Mouse (Mus musculus): ENCODE data around the gene Slc22a3.
A peak's percentile ranks its signal among the peaks of the same experiment; 100 is the strongest.

The Slc22a3 gene

DNA sequence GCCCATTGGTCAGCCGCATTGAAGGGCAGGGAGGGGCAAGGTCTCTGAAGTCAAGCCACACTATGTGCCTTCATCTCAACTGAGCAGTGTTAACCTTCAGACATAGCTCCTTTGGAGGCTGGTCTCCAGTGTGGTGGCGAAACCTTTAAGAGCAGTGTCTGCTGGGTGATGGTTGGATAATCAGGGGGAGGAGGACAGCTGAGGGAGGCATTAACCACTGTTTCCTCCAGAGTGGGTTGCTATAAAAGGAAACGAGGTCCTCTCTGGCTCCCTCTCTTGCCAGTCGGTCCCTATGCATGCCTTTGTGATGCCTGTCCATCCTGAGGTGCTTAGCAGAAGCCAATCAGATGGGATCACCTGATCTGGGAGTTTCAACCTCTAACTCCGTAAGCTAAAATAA, 38.8 kb downstream of the Slc22a3 start:
- DNase-seq (ENCODE audit: low spot score in 2 of 2): no peak

GRCm38 (mm10) chr17:12467642-12468041, 39.9 kb downstream of the Slc22a3 start:
- DNase-seq (ENCODE audit: low spot score in 2 of 2): no peak

DNA sequence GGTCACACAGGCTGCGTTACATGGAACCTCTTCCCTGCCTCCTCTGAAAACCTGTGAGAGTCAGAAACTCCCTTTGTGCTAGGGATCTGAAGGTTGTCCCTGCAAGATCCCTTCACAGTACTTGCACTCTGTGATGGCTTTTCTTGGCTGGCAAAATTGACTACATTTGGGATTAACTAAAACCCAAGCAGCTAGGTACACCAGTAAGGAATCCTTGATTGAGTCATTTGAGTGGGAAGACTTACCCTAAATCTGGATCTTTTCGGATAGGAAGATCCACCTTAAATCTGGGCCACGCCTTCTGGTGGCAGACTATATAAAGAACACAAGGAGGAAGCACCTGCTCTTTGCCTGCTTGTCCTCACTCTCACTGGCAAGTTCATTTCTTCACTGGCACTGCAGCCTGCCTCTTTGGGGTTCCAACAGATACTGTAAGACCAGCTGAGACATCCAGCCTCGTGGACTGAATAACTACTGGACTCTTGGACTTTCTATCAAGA, 41.0 kb downstream of the Slc22a3 start:
- DNase-seq (ENCODE audit: low spot score in 2 of 2): peak in 1 of 2 experiments; percentile 35

- DNase-seq (ENCODE audit: low spot score in 2 of 2): no peak
Measured at GRCm38 (mm10) chr17:12461168-12461567, 46.3 kb downstream of the Slc22a3 start.

GRCm38 (mm10) chr17:12455143-12455790, 52.2 kb downstream of the Slc22a3 start:
- peak in 1 of 2 experiments; percentile 25 for DNase-seq (ENCODE audit: low spot score in 2 of 2)

DNA sequence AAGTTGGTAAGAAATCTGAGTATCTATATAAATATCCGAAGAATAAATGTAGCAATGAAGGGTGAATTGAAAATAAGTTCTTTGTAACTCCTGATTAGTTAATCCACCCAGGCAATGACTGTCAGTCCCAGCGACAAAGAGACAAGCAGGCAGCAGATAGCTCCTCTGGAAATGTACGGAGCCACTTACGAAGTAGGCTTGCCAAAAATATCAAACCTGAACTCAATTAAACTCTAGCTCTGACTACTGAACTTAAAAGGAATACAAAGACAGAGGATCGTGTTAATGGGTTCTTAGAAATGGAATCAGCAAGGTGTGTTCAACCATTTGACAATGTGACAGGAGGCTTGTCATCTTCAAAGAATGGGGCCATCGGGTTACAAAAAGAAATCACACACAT, 53.8 kb downstream of the Slc22a3 start:
- DNase-seq (ENCODE audit: low spot score in 2 of 2): no peak

DNA sequence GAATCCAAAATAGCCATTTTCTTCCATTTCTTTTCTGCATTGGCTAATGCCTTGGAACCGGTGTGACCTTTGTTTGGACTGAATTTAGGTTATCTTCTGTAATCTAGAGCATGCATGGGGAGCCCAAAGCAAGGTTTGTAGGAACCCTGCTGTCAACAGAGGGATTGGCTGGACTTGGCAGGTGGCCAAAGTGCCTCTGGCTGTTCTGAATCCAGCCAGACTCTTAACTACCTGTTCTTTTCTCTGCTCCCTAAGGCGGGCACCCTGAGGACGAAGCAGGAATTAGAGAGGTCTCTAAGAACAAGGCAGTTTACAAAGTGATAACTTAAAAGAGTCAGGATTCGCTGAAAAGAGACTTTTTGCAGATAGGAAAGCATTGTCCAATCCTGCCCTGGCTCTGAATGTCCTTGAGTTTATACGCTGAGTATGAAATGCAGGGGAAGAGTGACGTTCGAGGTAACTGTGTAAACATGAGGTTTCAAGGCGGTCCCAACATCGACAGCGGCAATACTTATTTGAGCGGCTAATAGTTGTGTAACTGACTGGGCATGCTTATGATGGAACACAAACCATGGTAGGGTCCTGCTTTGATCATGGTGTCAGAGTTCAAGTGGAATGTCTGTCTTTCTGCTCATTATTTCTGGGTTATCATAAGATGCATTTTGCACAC, 54.5 kb downstream of the Slc22a3 start:
- DNase-seq (ENCODE audit: low spot score in 2 of 2): no peak

- no peak for DNase-seq (ENCODE audit: low spot score in 2 of 2)
Measured at GRCm38 (mm10) chr17:12451234-12451633, 56.3 kb downstream of the Slc22a3 start.

- DNase-seq (ENCODE audit: low spot score in 2 of 2): no peak
Measured at GRCm38 (mm10) chr17:12444561-12444960, 62.9 kb downstream of the Slc22a3 start.

- DNase-seq (ENCODE audit: low spot score in 2 of 2): no peak
Measured at GRCm38 (mm10) chr17:12437771-12438170, 69.7 kb downstream of the Slc22a3 start.

DNA sequence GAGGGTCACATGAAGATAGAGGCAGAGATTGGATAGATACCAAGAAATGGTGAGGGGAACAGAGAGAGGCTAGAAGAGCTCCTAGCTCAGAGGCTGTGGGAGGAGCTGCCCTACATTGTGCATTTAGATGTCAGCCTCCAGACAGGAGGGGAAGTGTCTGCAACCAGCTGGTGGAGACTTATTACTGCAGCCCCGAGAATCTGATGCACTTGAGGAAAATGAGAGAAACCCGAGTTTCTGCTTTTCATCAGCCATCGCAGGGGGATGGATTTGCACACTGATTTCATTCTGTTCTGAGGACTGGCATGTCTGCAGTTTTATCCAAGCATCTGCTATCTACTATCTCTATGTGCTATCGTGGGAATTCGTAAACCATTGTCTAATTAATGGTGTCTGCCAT, 75.8 kb downstream of the Slc22a3 start:
- peak; percentile 22 to 64 for DNase-seq (ENCODE audit: low spot score in 2 of 2)

DNA sequence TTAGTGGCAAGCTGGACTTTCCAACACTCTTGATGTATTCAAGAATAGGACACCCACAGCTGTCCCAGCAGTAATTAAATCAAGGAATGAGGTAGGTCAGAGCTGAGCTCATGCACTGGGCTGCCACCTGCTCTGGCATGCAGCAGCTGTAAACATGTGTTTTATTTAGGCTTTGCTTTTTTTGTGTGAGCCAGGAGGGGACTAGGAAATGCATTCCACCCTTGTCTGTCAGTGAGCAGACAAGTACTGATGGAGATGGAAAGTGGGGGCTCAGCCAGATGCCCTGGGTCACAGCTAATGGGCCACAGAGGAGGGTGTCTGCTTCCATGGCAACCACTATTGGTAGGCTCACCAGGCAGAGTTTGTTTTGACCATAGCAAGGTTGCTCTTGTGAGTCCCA, 79.1 kb downstream of the Slc22a3 start:
- no peak for DNase-seq (ENCODE audit: low spot score in 2 of 2)

DNA sequence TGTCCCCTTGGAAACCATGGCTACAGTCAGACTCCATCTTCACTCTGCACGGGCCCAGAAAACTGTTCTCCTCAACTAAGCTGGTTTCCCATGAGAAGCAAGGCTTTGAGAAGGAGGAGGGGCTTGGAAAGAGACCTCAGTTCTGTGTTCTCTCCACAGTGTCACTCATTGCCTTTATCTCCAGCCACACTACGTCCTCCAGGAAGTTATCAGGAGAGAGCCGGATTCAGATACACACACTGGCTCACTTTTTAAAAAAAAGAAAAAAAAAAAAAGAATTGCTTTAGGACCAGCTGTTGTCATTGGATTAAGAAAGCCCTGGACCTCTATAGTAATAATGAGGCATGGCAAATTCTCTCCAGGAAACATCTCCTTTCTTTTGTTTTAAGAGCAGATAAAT, 80.3 kb downstream of the Slc22a3 start:
- DNase-seq (ENCODE audit: low spot score in 2 of 2): no peak

DNA sequence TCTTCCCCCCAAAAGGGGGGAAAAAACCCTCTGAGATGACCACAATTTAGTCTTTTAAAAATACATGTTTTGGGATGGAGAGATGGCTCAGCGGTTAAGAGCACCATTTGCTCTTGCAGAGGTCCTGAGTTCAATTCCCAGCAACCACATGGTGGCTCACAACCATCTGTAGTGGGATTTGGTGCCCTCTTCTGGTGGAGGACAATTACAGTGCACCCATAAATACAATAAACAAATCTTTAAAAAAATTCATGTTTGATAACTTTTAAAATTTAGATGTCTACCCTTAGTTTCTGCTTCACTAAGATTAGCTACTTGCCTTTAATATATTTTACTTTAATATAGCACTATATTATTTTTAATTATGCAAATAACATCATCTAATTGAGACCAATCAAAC, 85.4 kb downstream of the Slc22a3 start:
- DNase-seq (ENCODE audit: low spot score in 2 of 2): no peak

DNA sequence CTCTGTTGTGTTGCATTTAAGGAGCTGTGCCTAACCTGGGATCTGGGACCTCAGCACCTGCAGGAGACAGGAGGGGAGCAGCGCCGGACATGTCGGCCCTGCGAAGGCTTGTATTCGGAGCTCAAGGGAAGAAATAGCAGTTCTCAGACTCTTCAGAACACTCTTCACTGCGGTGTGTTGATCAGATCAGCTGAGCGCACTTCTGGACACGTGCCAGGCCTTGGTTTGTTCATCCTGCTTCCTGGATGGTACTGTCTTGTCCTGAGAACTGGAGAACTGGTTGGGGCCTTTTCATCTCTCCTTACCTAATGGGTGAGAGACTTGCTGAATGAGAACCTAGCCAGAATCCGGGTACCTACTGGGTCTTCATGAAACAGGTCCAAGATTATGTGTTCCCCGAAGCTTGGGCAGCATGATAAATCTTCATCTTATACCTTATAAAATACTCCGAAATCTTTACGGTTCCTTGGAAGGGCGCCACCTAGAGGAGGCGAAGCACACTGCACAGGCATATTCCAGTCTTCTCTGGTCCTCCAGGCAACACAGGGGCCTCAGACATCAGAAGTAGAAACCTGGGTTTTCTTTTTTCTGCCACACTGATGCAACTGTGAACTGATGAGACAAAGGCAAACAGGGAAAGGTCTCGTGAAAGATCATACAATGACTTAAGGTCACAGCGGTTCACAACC, 86.5 kb downstream of the Slc22a3 start:
- DNase-seq (ENCODE audit: low spot score in 2 of 2): peak in 1 of 2 experiments; percentile 48

DNA sequence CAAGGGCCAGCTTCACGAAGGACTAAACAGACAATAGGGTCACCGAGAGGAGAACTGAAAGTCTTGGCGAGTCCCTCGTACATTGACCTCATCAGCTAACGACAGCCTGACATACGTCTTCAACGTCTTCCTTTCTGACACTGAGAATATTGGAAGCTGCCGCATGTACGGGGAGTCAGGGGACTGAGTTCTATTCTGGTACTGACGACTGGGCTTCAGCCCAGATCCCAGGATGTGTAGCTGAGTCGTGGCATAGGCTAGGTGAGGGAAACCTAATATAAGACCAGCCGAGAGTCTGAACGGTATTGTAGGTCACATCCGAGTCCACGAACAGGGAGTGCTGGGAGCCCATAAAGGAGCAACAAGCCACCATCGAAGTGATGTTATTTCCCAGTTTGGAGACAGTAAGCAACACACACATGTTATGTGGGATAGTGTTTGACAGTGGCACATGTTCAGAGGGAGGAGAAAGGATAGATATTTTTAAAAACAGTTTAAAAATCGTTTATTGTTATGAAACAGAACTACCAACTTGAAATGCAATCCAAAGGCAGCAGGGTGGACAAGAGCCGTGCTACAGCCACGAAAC, 87.9 kb downstream of the Slc22a3 start:
- peak; percentile 18 to 34 for DNase-seq (ENCODE audit: low spot score in 2 of 2)

GRCm38 (mm10) chr17:12416250-12416895, 91.1 kb downstream of the Slc22a3 start:
- DNase-seq (ENCODE audit: low spot score in 2 of 2): peak; percentile 78 to 88

DNA sequence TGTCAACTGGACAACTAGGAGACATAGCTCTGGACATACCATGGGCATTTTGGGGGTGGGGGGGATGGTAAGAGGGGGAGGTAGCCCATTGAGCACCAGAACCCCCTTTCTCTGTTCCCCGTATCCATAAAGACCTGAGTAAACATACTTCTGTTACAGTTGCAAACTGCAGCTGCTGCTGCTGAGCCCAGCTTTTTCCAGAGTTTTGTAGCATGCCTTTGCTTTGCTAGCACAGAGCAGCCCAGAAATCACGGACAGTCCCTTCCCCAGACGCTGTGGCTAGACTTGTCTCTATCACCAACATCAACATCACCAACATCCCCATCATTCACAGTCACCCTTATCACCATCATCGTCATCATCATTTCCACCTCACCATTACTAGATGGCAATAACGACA, 91.8 kb downstream of the Slc22a3 start:
- no peak for DNase-seq (ENCODE audit: low spot score in 2 of 2)

- DNase-seq (ENCODE audit: low spot score in 2 of 2): no peak
Measured at GRCm38 (mm10) chr17:12415031-12415735, 92.3 kb downstream of the Slc22a3 start.

DNA sequence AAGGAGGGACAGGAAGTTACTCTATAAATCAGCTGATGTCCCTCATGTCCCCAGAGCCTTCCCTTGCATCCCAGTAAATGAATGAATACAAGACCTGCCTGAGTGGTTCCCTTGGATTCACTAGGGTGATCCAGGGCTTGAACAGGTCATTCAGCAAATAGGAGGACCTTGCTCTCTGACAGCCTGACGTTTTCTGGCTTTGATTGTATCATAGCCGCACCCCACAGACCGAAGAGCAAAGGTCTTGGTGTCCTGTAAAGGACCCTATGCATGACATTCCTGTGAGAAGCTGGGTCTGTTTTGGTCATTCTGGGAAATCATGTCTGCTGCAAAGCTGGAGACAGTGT, 94.6 kb downstream of the Slc22a3 start:
- DNase-seq (ENCODE audit: low spot score in 2 of 2): no peak

- no peak for DNase-seq (ENCODE audit: low spot score in 2 of 2)
Measured at GRCm38 (mm10) chr17:12412181-12412890, 95.2 kb downstream of the Slc22a3 start.
